Mouse (Mus musculus) kidney, embryonic 15.5 days (tissue): ENCODE results near the gene Nudc. TPM values are rescaled to one million over a fixed set of nuclear protein-coding genes. Genes with fewer than 3 reads are reported as not detected.

Experiments used
- ATAC-seq: fragments of 200-750 bp; cut with Nextera tagmentation; replicated peaks from 2 replicates; pipeline ENCODE4 v1.8.0; 2017; ENCODE audit warnings: moderate TSS enrichment; ENCODE audit not compliant: low FRiP score
- H3K27ac ChIP-seq: fragments of 300-500 bp; sonication (generic); 2 replicates; pipeline ENCODE4 v1.5.1; 2015; ENCODE audit warnings: mild to moderate bottlenecking, inconsistent platforms
- H3K27me3 ChIP-seq: fragments of 300-500 bp; sonication (generic); 2 replicates; pipeline ENCODE4 v1.6.1; 2015; ENCODE audit warnings: inconsistent platforms
- H3K36me3 ChIP-seq: fragments of 300-500 bp; sonication (generic); 2 replicates; pipeline ENCODE4 v1.6.1; 2015; ENCODE audit warnings: inconsistent platforms
- H3K4me1 ChIP-seq: fragments of 300-500 bp; sonication (generic); 2 replicates; pipeline ENCODE4 v1.6.1; 2015; ENCODE audit warnings: inconsistent platforms
- H3K4me2 ChIP-seq: fragments of 300-500 bp; sonication (generic); 2 replicates; pipeline ENCODE4 v1.6.1; 2015; ENCODE audit warnings: moderate library complexity, mild to moderate bottlenecking, inconsistent platforms
- H3K4me3 ChIP-seq: fragments of 300-500 bp; sonication (generic); replicated peaks from 2 replicates; pipeline ENCODE4 v1.5.1; 2015; ENCODE audit warnings: mild to moderate bottlenecking, inconsistent platforms
- H3K9ac ChIP-seq: fragments of 300-500 bp; sonication (generic); 2 replicates; pipeline ENCODE4 v1.6.1; 2015; ENCODE audit warnings: mild to moderate bottlenecking, inconsistent platforms
- H3K9me3 ChIP-seq: fragments of 300-500 bp; sonication (generic); replicated peaks from 2 replicates; pipeline ENCODE4 v1.6.1; 2016; ENCODE audit warnings: inconsistent platforms
- WGBS: fragments of 180-500 bp; shearing (Covaris S2); methylation state at CpG from one replicate; pipeline ENCODE4 v1.1.7; 2015; ENCODE audit warnings: mixed read lengths; 5-methylcytosine and 5-hydroxymethylcytosine counted together
- polyA plus RNA-seq: library from polyadenylated mRNA; unstranded; fragments of >200 nt; fragmentation: Nextera tagmentation; extraction: Ambion mirVana; gene quantifications from 2 replicates; pipeline ENCODE4 v1.2.1, GENCODE M21; 2015

Gene Nudc
- polyA plus RNA-seq, 1 experiment from 2014 or later = 359 TPM

GRCm38 (mm10) chr4:133567251-133567650 is 21.5 kb upstream of the Nudc start:
- Histone ChIP-seq H3K4me1 (peaks cover 6% of the 10 kb centered on the region), H3K27me3 (no peaks in the 10 kb centered on the region), H3K27ac (no peak overlapping the region), H3K4me2 (no peak overlapping the region), H3K36me3 (no peaks in the 10 kb centered on the region), H3K9ac (no peak overlapping the region), H3K9me3 (no peaks in the 10 kb centered on the region), H3K4me3 (no peak overlapping the region)
- 23% methylated on average over 8 of the region's 8 CpGs for WGBS
- ATAC-seq = no peak

- Histone ChIP-seq H3K4me2 (no peak overlapping the region), H3K27ac (no peak overlapping the region), H3K4me3 (no peak overlapping the region), H3K9me3 (no peaks in the 10 kb centered on the region), H3K27me3 (no peaks in the 10 kb centered on the region), H3K4me1 (no peaks in the 10 kb centered on the region), H3K9ac (no peak overlapping the region), H3K36me3 (no peaks in the 10 kb centered on the region)
- ATAC-seq = no peak
- WGBS = 73% methylated on average over 11 of the region's 11 CpGs
Observed at GRCm38 (mm10) chr4:133563123-133563571, 17.4 kb upstream of the Nudc start.

- H3K9me3 ChIP-seq = no peaks in the 10 kb centered on the region
- no peaks in the 10 kb centered on the region for H3K36me3 ChIP-seq
- no peak overlapping the region for H3K4me2 ChIP-seq
- WGBS = 56% methylated on average over 4 of the region's 4 CpGs
- ATAC-seq = no peak
- H3K27me3 ChIP-seq = 0 out of 2 replicates have a peak, but pooled peaks cover 3% of the 10 kb centered on the region
- no peak overlapping the region for H3K4me3 ChIP-seq
- peaks cover 3% of the 10 kb centered on the region; the same call in 1 of the 2 replicates for H3K4me1 ChIP-seq
- no peak overlapping the region for H3K27ac ChIP-seq
- no peak overlapping the region for H3K9ac ChIP-seq
Observed at GRCm38 (mm10) chr4:133561622-133562021, 15.8 kb upstream of the Nudc start.

- H3K27me3 ChIP-seq = peaks cover 6% of the 10 kb centered on the region; the same call in 1 of the 2 replicates
- no peak for ATAC-seq
- 76% methylated on average over 4 of the region's 4 CpGs for WGBS
Observed at GRCm38 (mm10) chr4:133559846-133560245, 14.1 kb upstream of the Nudc start.

GRCm38 (mm10) chr4:133557041-133557717 is 11.4 kb upstream of the Nudc start:
- Histone ChIP-seq H3K4me3 (no peak overlapping the region), H3K27me3 (peaks cover 6% of the 10 kb centered on the region; the same call in 1 of the 2 replicates), H3K4me2 (peak overlapping the region; percentile 14; the same call in 1 of the 2 replicates), H3K9ac (no peak overlapping the region), H3K36me3 (no peaks in the 10 kb centered on the region), H3K9me3 (no peaks in the 10 kb centered on the region), H3K4me1 (peaks cover 3% of the 10 kb centered on the region; the same call in 1 of the 2 replicates), H3K27ac (no peak overlapping the region)
- 37% methylated on average over 10 of the region's 10 CpGs for WGBS
- peak; percentile 62; the same call in 1 of the 2 replicates for ATAC-seq

More at GRCm38 (mm10) chr4:133559846-133560245, 14.1 kb upstream of the Nudc start:
- Histone ChIP-seq H3K4me1 (peaks cover 3% of the 10 kb centered on the region; the same call in 1 of the 2 replicates), H3K4me3 (no peak overlapping the region), H3K36me3 (no peaks in the 10 kb centered on the region), H3K4me2 (no peak overlapping the region), H3K9me3 (no peaks in the 10 kb centered on the region), H3K27ac (no peak overlapping the region), H3K9ac (no peak overlapping the region)

- Histone ChIP-seq H3K4me3 (no peak overlapping the region), H3K9ac (no peak overlapping the region), H3K27ac (no peak overlapping the region), H3K36me3 (no peaks in the 10 kb centered on the region), H3K9me3 (no peaks in the 10 kb centered on the region), H3K27me3 (peaks cover 9% of the 10 kb centered on the region; the same call in 1 of the 2 replicates), H3K4me2 (no peak overlapping the region), H3K4me1 (peaks cover 3% of the 10 kb centered on the region; the same call in 1 of the 2 replicates)
- no peak for ATAC-seq
- WGBS = 78% methylated on average over 19 of the region's 19 CpGs
Observed at GRCm38 (mm10) chr4:133553448-133554330, 7.9 kb upstream of the Nudc start.

GRCm38 (mm10) chr4:133552768-133553447 is 7.1 kb upstream of the Nudc start, which contains the start of gene Nr0b2:
Gene Nr0b2 (plus strand): TSS chr4:133553376.
- ATAC-seq = no peak
- no peak within 1 kb of the TSS for H3K4me2 ChIP-seq
- H3K4me1 ChIP-seq = peaks cover 3% of the 10 kb centered on the region; the same call in 1 of the 2 replicates
- no peak within 1 kb of the TSS for H3K4me3 ChIP-seq
- no peak within 1 kb of the TSS for H3K27ac ChIP-seq
- no peak within 1 kb of the TSS for H3K9ac ChIP-seq
- no peaks in the 10 kb centered on the region for H3K9me3 ChIP-seq
- peaks cover 9% of the 10 kb centered on the region; the same call in 1 of the 2 replicates for H3K27me3 ChIP-seq
- 56% methylated on average over 10 of the region's 10 CpGs for WGBS
- no peaks in the 10 kb centered on the region for H3K36me3 ChIP-seq

- H3K27ac ChIP-seq = no peak overlapping the region
- no peaks in the 10 kb centered on the region for H3K9me3 ChIP-seq
- H3K4me1 ChIP-seq = peaks cover under 1% of the 10 kb centered on the region; the same call in 1 of the 2 replicates
- WGBS = 100% methylated on average over 1 of the region's 1 CpGs
- H3K36me3 ChIP-seq = no peaks in the 10 kb centered on the region
- H3K4me3 ChIP-seq = no peak overlapping the region
- no peak overlapping the region for H3K4me2 ChIP-seq
- H3K9ac ChIP-seq = no peak overlapping the region
- H3K27me3 ChIP-seq = peaks cover 6% of the 10 kb centered on the region; the same call in 1 of the 2 replicates
- no peak for ATAC-seq
Observed at GRCm38 (mm10) chr4:133552029-133552428, 6.2 kb upstream of the Nudc start.

GRCm38 (mm10) chr4:133536652-133537051 is 9.1 kb downstream of the Nudc start:
- no peaks in the 10 kb centered on the region for H3K4me1 ChIP-seq
- no peak overlapping the region for H3K27ac ChIP-seq
- H3K9ac ChIP-seq = no peak overlapping the region
- H3K27me3 ChIP-seq = no peaks in the 10 kb centered on the region
- no peak overlapping the region for H3K4me2 ChIP-seq
- ATAC-seq = no peak
- no peak overlapping the region for H3K4me3 ChIP-seq
- H3K36me3 ChIP-seq = peaks cover 100% of the 10 kb centered on the region
- no peaks in the 10 kb centered on the region for H3K9me3 ChIP-seq
- WGBS = 79% methylated on average over 5 of the region's 5 CpGs

GRCm38 (mm10) chr4:133536081-133536480 is 9.7 kb downstream of the Nudc start:
- Histone ChIP-seq H3K4me2 (no peak overlapping the region), H3K27ac (no peak overlapping the region), H3K27me3 (no peaks in the 10 kb centered on the region), H3K4me3 (no peak overlapping the region), H3K9ac (no peak overlapping the region), H3K4me1 (no peaks in the 10 kb centered on the region), H3K36me3 (peaks cover 100% of the 10 kb centered on the region), H3K9me3 (no peaks in the 10 kb centered on the region)
- no peak for ATAC-seq
- WGBS = 88% methylated on average over 3 of the region's 3 CpGs

- H3K4me2 ChIP-seq = no peak overlapping the region
Observed at GRCm38 (mm10) chr4:133532777-133533176, 13.0 kb downstream of the Nudc start.

More at GRCm38 (mm10) chr4:133532777-133533176, 13.0 kb downstream of the Nudc start:
- Histone ChIP-seq H3K4me1 (no peaks in the 10 kb centered on the region), H3K27ac (no peak overlapping the region), H3K9me3 (no peaks in the 10 kb centered on the region), H3K27me3 (no peaks in the 10 kb centered on the region), H3K9ac (no peak overlapping the region), H3K4me3 (no peak overlapping the region), H3K36me3 (peaks cover 100% of the 10 kb centered on the region)
- no peak for ATAC-seq
- WGBS = 78% methylated on average over 3 of the region's 3 CpGs
